Mouse (Mus musculus): Measurements from ENCODE around the gene Bhlhe41. TPM values are rescaled to one million over a fixed set of nuclear protein-coding genes. Genes with fewer than 3 reads are reported as not detected.

Gene Bhlhe41
- polyA plus RNA-seq, 1 experiment = not detected

DNA sequence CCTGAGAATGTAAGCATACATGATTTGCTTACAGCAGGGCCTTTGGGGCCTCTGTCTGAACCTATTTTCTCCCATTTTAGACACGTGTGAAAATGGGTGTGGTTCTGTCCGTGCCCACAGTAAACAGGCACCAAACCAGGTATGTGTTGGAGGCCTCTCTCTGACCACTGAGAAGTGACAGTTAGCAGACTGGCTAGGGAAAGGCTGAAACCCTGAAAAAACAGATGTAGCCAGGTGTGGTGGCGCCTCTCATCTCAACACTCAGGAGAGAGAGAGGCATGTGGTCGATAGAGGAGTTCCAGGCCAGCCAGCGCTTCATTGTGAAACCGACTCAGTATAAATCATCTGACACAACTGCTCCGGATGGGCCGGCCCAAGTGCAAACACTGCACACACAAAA is 6.9 kb downstream of the Bhlhe41 start:
- TF ChIP-seq GATA1 (IDR thresholded peaks at IDR 0.05; ENCODE audit: low read length) = no peak

DNA sequence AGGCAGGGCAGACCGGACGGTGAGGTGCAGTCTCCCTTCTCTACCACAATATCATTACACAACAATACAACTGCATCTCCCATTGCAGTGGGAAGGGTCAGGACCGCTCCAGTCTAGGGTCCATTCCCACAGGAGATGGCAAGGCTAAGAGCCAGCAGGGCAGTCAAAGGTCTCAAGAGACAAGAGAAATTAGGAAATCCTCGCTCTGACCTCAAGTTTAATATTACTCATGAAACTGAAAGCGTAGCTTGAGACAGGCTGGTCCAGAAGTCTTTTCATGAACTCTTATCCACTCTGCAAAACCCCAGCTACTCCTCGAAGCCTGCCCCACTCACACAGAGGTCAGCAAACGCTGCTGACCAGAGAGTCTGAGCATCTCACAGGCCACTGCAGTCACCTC is 7.9 kb downstream of the Bhlhe41 start:
- TF ChIP-seq GATA1 (IDR thresholded peaks at IDR 0.05; ENCODE audit: low read length) = no peak

DNA sequence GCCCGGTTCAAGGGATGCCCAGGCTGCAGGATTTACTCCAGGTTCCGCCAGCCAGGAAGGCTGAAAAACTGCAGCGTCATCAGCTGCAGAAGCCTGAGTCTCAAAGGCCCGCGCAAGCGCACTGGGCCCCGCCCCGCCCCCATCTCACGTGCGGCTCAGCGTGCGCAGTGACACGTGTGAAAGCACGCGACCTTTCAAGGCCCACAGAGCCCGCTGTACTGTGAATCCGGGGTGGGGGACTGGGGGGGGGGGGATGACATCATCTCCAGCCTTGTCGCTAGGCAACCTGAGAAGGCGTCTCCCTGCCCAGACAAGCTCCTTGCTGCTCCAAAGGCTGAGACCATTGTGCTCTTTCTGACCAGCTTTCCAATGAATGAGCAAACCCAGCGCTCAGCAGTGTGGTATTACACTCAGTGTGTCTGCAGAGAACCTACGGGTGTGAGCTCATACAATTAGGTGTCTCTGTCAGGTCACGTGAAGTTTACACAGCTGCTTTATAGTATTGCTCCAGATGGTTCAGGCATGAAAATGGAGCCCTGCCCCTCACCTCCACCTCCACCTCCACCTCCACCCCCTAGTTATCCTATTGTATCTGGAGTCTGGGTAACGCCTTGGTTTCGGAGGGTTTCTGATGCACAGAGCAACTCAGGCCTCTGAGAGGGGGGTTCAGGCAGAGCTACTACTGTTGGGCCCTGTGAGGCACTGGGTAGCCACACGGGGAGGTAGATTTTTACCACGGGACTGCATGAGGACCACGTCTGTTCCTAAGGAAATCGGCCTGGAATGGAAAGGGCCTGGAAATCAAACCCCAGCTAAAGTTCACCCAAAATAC is 9.4 kb downstream of the Bhlhe41 start:
- no peak for TF ChIP-seq GATA1 (IDR thresholded peaks at IDR 0.05; ENCODE audit: low read length)

DNA sequence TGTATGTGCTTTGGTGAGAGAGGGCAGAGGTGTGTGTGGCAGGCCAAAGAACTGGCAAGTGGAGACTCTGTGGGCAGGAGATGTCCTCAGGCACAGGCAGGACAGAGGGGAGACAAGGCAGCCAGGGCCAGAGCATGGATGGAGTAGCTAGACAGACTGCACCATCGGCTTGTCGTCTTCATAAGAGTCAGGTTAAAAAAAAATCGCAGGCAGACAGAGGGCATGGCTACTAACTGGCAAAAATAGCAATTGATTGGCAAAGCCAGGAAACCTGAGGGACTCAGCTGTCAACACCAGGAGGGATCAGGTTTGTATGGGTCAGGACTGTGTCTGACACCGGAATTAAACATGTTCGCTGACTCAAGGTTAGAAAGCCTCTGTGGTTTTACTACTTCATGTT is 10.6 kb downstream of the Bhlhe41 start:
- no peak for TF ChIP-seq GATA1 (IDR thresholded peaks at IDR 0.05; ENCODE audit: low read length)

DNA sequence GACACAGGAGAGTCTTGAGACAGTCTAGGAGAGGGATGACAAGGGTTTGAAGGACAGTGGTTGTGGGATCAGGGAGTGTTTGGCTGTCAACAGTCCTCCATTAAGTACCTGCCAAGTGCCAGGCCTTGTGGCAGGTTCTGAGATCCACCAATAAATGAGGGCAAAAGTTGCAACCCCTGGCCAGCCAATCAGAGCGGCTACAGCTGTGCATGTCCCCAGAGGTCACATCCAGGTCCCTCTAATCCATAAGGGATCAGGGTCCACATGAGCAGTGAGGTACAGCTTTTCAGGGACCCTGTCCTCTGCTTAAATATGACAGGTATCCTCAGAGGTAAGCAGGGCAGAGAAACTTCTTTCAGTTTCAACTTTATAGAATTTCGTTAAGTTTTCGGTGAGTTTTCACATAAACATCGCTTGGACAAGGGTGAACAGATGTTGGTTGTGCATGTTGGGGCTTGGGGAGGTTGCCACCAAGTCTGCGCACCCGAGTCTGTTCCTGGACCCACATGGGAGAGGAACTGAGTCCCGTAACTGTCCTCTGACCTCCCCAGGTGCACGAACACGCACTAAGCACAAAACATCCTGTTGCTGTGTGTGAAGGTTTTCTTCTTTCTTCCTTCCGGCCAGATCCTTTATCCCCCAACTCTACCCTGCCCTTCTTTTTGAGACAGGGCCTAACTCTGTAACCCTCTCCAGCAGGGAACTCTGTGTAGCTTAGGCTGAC is 11.8 kb downstream of the Bhlhe41 start:
- no peak for TF ChIP-seq GATA1 (IDR thresholded peaks at IDR 0.05; ENCODE audit: low read length)

DNA sequence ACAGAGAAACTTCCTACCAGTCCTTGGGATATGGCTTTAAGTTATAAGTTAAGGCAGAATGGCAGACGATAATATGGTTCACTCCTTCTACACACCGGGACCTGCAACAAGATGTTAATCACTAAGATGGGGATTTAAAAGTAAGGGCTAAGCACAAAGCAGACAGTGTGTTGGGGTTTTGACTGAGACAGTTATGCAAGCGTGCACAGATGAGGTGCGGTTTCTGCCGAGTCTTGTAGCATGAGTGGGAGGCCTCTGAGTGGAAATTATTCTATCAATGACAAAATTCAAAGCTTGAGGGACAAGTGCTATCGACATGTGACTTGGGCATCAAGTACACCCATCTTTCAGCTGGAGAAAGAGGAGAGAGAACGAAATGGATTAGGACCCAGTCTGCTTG is 12.7 kb downstream of the Bhlhe41 start:
- no peak for TF ChIP-seq GATA1 (IDR thresholded peaks at IDR 0.05; ENCODE audit: low read length)

DNA sequence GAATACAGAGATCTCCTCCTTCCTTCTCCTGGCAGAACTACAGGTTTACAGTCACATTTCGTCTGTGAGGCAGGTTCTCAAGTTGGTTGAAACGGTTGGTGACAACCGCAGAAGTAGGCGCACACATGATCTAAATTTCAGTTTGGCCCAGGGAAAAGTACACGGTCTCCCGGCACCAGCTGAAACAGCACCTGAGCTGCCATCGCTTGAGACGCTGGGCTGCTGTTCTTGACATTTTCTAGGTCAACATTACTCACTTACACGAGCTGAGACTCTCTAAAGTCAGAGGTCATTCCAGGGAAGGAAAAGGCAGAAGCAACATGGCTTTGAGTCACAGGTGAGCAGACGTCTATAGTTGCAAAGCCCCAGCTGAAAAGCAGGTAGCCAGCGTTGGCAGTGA is 13.4 kb downstream of the Bhlhe41 start:
- no peak for TF ChIP-seq GATA1 (IDR thresholded peaks at IDR 0.05; ENCODE audit: low read length)

DNA sequence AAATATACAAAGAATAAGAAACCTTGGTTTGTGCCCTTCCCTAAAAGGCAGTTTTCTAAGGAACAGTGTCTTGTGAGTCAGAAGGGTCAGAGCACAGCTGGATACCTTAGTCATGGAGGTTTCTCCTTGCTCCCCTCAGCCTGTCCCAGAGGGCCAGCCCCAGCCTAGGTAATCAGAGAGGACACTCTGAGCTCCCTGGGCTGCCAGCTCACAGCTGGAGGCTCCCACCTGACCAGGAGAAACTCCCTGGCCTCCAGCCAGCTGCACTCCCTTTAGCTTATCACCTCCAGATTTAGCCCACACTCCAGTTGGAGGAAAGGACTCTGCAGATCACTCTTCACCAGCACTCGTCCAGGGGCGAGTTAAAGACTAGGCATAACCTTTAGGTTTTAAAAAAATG is 14.6 kb downstream of the Bhlhe41 start:
- no peak for TF ChIP-seq GATA1 (IDR thresholded peaks at IDR 0.05; ENCODE audit: low read length)

DNA sequence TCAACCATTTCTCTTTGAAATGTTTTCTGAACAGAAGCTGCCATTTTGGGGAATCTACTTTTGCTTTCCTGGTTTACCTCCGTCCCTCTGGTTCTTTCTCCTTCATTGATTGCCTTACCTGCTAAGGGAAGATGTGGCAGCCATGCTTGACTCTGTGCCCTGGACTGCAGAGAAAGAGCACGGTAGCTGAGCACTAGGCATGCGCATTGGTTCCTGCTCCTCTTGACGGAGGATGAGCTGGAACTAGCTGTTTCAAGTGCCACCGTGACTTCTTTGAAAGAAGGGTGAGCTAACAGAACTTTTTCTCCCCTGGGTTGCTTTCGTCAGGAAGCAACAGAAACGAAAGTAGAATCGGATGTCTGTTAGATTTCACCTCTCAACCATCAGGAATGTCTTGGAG is 17.7 kb downstream of the Bhlhe41 start:
- no peak for TF ChIP-seq GATA1 (IDR thresholded peaks at IDR 0.05; ENCODE audit: low read length)

DNA sequence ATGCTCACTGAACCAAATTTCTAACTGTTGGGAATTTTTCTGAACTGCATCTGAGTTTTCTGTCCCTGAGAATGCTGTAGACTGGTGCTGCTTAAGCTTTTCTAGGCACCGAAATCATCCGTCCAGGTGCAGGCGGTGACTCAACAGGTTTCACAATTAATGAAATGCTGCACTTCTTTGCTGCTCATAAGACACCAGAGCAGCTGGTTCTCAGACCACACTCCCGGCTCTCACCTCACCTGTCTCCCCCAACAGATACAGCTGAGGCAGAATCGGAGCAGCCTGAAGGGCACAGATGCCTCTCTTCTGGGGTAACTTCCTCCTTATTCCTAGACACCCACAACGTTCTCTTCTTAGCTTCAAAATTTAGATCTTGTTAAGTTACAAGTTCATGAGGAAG is 18.4 kb downstream of the Bhlhe41 start:
- no peak for TF ChIP-seq GATA1 (IDR thresholded peaks at IDR 0.05; ENCODE audit: low read length)

DNA sequence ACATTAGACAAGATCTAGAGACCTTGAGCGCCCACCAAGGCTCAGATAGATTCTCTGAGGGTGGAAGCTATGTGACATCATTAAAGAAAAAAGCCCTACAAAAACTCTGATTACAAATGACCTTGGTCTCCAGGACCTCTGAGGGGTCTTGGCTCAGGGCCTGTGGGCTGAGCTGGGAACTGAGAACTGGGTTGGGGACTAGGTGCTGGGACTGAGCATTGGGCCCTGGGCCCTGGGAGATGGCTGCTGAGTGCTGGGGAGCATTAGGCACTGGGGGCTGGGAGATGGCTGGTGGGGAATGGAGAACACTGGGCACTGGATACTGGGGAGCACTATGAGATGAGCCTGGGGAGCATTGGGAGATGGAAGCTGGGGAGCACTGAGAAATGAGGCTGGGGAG is 19.3 kb downstream of the Bhlhe41 start:
- TF ChIP-seq GATA1 (IDR thresholded peaks at IDR 0.05; ENCODE audit: low read length) = no peak

DNA sequence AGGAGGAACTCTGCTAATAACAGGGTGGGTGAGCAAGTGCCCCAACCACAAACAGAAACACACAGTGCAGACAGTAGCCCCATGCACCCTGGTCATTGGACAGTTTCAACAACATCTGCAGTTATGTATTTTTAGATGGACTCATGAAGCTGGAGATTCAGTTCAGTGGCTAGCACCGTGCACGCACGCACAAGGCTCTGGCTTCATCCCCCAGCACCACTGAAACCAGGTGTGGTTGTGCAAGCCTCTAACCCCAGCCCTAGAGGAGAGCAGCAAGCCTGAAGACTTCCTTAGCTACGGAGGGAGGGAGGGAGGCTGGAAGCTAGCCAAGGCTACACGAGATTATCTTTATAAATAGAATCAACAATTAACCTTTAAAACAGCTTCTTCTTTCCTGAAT is 19.7 kb downstream of the Bhlhe41 start:
- TF ChIP-seq GATA1 (IDR thresholded peaks at IDR 0.05; ENCODE audit: low read length) = no peak

DNA sequence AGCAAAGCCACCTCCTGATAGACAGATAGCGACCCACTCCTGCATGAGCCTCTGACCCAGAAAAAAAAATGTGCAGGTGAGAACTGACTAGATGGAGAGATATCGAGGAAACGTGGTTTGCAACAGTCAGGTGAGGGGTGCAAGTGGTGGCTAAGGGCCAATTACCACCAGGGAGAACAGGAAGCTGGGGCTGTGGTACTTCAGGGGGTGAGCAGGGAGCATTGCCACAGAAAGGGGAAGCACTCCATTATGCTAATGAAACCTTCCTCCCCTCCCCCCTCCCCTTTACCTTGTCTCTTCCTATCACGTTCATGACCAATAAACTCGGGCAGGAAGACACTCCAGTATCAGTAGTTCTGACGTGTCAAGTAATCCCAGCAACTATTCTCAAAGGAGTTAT is 30.0 kb downstream of the Bhlhe41 start:
- TF ChIP-seq GATA1 (IDR thresholded peaks at IDR 0.05; ENCODE audit: low read length) = no peak

DNA sequence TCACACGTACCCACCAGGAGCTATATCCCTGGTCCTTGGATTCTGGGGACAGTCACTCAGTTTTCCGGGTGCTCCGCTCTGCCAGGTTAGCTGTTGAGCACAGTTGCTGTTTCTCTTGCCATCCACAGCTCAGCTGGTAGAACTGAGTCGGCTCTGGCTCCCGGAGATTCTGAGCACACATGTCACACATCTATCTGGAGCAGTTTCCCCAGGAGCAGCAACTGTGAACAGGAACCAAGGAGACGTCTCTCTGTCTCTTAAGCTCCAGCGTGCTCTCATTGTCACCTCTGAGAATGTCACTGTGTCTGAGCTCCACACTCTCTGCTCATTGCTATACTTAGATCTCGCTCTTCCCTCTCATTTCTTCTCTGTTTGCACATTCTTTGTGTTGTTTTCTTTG is 32.4 kb downstream of the Bhlhe41 start:
- no peak for TF ChIP-seq GATA1 (IDR thresholded peaks at IDR 0.05; ENCODE audit: low read length)

DNA sequence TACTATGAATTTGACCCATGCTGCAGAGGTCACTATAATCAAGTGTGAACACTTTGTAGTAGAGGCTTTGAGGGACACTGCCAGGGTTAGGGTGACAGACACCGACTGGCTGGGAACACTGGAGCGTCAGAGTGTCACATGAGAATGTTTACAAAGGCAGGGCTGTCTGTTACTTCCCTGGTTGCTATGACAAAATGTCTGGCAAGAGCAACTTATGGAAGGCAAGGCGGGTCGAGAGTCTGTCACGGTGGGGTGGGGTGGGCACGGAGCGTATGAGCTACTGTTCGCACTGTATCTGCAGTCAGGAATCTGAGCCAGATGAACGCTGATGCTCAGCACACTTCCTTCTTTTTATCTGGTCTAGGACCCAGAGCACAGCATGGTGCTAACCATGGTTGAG is 34.7 kb downstream of the Bhlhe41 start:
- no peak for TF ChIP-seq GATA1 (IDR thresholded peaks at IDR 0.05; ENCODE audit: low read length)

DNA sequence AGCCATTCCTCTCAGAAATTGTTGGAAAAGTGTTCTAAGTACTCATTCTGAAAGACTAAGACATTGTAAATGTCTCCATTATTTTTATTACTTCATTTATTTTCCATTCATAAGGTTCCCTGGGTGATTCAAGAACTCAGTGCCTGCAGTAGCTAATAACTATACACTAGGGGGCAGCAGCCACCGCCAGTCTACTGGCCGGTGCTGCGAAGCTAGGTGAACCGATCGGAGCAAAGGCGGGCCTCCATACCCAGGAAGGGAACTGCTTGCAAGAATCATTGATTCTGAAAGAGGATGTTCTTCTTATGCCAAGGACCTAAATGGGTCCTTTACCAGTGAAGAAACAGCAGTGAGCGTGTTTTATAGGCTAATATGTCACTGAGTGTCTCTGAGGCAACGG is 35.2 kb downstream of the Bhlhe41 start:
- no peak for TF ChIP-seq GATA1 (IDR thresholded peaks at IDR 0.05; ENCODE audit: low read length)
